Mouse (Mus musculus): ENCODE measurements around the gene Mllt10. TPM values are rescaled to one million over a fixed set of nuclear protein-coding genes. Genes with fewer than 3 reads are reported as not detected.

The Mllt10 gene
- polyA plus RNA-seq, 2 experiments, result 33.4 to 52.7 TPM

GRCm38 (mm10) chr2:18034371-18035250 is 20.4 kb upstream of the Mllt10 start:
- Histone ChIP-seq H3K4me3 (replicated peaks; ENCODE audit: low read length) (no peak overlapping the region), H3K27me3 (ENCODE audit: control insufficient read depth, insufficient read depth, low read length) (no peaks in the 10 kb centered on the region), H3K4me1 (ENCODE audit: control insufficient read depth, insufficient read depth, low read length) (peaks cover 26% of the 10 kb centered on the region), H3K36me3 (ENCODE audit: control insufficient read depth, insufficient read depth, low read length) (no peaks in the 10 kb centered on the region), H3K9me3 (ENCODE audit: control insufficient read depth, low read length) (no peaks in the 10 kb centered on the region), H3K9ac (ENCODE audit: low read depth, low read length, severe bottlenecking) (no peak overlapping the region), H3K27ac (replicated peaks; ENCODE audit: low read depth, low read length) (no peak overlapping the region), H3K4me2 (replicated peaks; ENCODE audit: low read depth, low read length, severe bottlenecking) (no peak overlapping the region)
- WGBS, result 69% methylated on average over 10 of the region's 10 CpGs
- DNase-seq (ENCODE audit: low spot score) (no peak), ATAC-seq (ENCODE audit: low FRiP score, low read depth) (no peak)
- no peak for TF ChIP-seq POLR2A (IDR thresholded peaks at IDR 0.05; ENCODE audit: borderline replicate concordance, extremely low read depth, insufficient read depth, insufficient read length)

- H3K27ac ChIP-seq (replicated peaks; ENCODE audit: low read depth, low read length), result no peak within 1 kb of the TSS
- H3K4me3 ChIP-seq (replicated peaks; ENCODE audit: low read length), result no peak within 1 kb of the TSS
- ATAC-seq (ENCODE audit: low FRiP score, low read depth) (no peak), DNase-seq (ENCODE audit: low spot score) (no peak)
- H3K4me1 ChIP-seq (ENCODE audit: control insufficient read depth, insufficient read depth, low read length), result peaks cover 34% of the 10 kb centered on the region
- WGBS, result 80% methylated on average over 2 of the region's 2 CpGs
- no peaks in the 10 kb centered on the region for H3K27me3 ChIP-seq (ENCODE audit: control insufficient read depth, insufficient read depth, low read length)
- TF ChIP-seq POLR2A (IDR thresholded peaks at IDR 0.05; ENCODE audit: borderline replicate concordance, extremely low read depth, insufficient read depth, insufficient read length), result no peak
- H3K36me3 ChIP-seq (ENCODE audit: control insufficient read depth, insufficient read depth, low read length), result no peaks in the 10 kb centered on the region
- no peaks in the 10 kb centered on the region for H3K9me3 ChIP-seq (ENCODE audit: control insufficient read depth, low read length)
- no peak within 1 kb of the TSS for H3K9ac ChIP-seq (ENCODE audit: low read depth, low read length, severe bottlenecking)
- H3K4me2 ChIP-seq (replicated peaks; ENCODE audit: low read depth, low read length, severe bottlenecking), result no peak within 1 kb of the TSS
Measured at GRCm38 (mm10) chr2:18037491-18037890, 17.5 kb upstream of the Mllt10 start, which contains the start of gene A930004D18Rik. TSS of gene A930004D18Rik (minus strand) at chr2:18037737.

- H3K4me1 ChIP-seq (ENCODE audit: control insufficient read depth, insufficient read depth, low read length), result peaks cover 39% of the 10 kb centered on the region
- H3K9ac ChIP-seq (ENCODE audit: low read depth, low read length, severe bottlenecking), result no peak overlapping the region
- no peaks in the 10 kb centered on the region for H3K36me3 ChIP-seq (ENCODE audit: control insufficient read depth, insufficient read depth, low read length)
- ATAC-seq (ENCODE audit: low FRiP score, low read depth), result no peak
- no peak overlapping the region for H3K4me3 ChIP-seq (replicated peaks; ENCODE audit: low read length)
- no peak for TF ChIP-seq POLR2A (IDR thresholded peaks at IDR 0.05; ENCODE audit: borderline replicate concordance, extremely low read depth, insufficient read depth, insufficient read length)
- WGBS, result 59% methylated on average over 3 of the region's 3 CpGs
- H3K27me3 ChIP-seq (ENCODE audit: control insufficient read depth, insufficient read depth, low read length), result no peaks in the 10 kb centered on the region
- no peak overlapping the region for H3K4me2 ChIP-seq (replicated peaks; ENCODE audit: low read depth, low read length, severe bottlenecking)
- no peaks in the 10 kb centered on the region for H3K9me3 ChIP-seq (ENCODE audit: control insufficient read depth, low read length)
- DNase-seq (ENCODE audit: low spot score), result no peak
- no peak overlapping the region for H3K27ac ChIP-seq (replicated peaks; ENCODE audit: low read depth, low read length)
Measured at GRCm38 (mm10) chr2:18038141-18038752, 16.8 kb upstream of the Mllt10 start.

- ATAC-seq (ENCODE audit: low FRiP score, low read depth), result peak; percentile 1; the same call in 1 of the 2 replicates
- no peaks in the 10 kb centered on the region for H3K36me3 ChIP-seq (ENCODE audit: control insufficient read depth, insufficient read depth, low read length)
- peak overlapping the region; percentile 68; the same call in 1 of the 2 replicates for H3K9ac ChIP-seq (ENCODE audit: low read depth, low read length, severe bottlenecking)
- peaks cover 42% of the 10 kb centered on the region for H3K4me1 ChIP-seq (ENCODE audit: control insufficient read depth, insufficient read depth, low read length)
- TF ChIP-seq POLR2A (IDR thresholded peaks at IDR 0.05; ENCODE audit: borderline replicate concordance, extremely low read depth, insufficient read depth, insufficient read length), result no peak
- H3K9me3 ChIP-seq (ENCODE audit: control insufficient read depth, low read length), result no peaks in the 10 kb centered on the region
- no peak for DNase-seq (ENCODE audit: low spot score)
- no peak overlapping the region for H3K4me2 ChIP-seq (replicated peaks; ENCODE audit: low read depth, low read length, severe bottlenecking)
- no peaks in the 10 kb centered on the region for H3K27me3 ChIP-seq (ENCODE audit: control insufficient read depth, insufficient read depth, low read length)
- no peak overlapping the region for H3K27ac ChIP-seq (replicated peaks; ENCODE audit: low read depth, low read length)
- WGBS, result 58% methylated on average over 10 of the region's 10 CpGs
- H3K4me3 ChIP-seq (replicated peaks; ENCODE audit: low read length), result no peak overlapping the region
Measured at GRCm38 (mm10) chr2:18038895-18039371, 16.1 kb upstream of the Mllt10 start.

GRCm38 (mm10) chr2:18039566-18040290 is 15.3 kb upstream of the Mllt10 start:
- peak overlapping the region; percentile 68 for H3K9ac ChIP-seq (ENCODE audit: low read depth, low read length, severe bottlenecking)
- peaks cover 46% of the 10 kb centered on the region for H3K4me1 ChIP-seq (ENCODE audit: control insufficient read depth, insufficient read depth, low read length)
- H3K27me3 ChIP-seq (ENCODE audit: control insufficient read depth, insufficient read depth, low read length), result no peaks in the 10 kb centered on the region
- peak overlapping the region; percentile 44; the same call in 1 of the 2 replicates for H3K27ac ChIP-seq (replicated peaks; ENCODE audit: low read depth, low read length)
- H3K9me3 ChIP-seq (ENCODE audit: control insufficient read depth, low read length), result no peaks in the 10 kb centered on the region
- peak overlapping the region; percentile 22 for H3K4me3 ChIP-seq (replicated peaks; ENCODE audit: low read length)
- no peaks in the 10 kb centered on the region for H3K36me3 ChIP-seq (ENCODE audit: control insufficient read depth, insufficient read depth, low read length)
- WGBS, result 8% methylated on average over 42 of the region's 46 CpGs
- DNase-seq (ENCODE audit: low spot score) (no peak), ATAC-seq (ENCODE audit: low FRiP score, low read depth) (peak; percentile 71; the same call in 1 of the 2 replicates)
- H3K4me2 ChIP-seq (replicated peaks; ENCODE audit: low read depth, low read length, severe bottlenecking), result peak overlapping the region; percentile 61
- no peak for TF ChIP-seq POLR2A (IDR thresholded peaks at IDR 0.05; ENCODE audit: borderline replicate concordance, extremely low read depth, insufficient read depth, insufficient read length)
